Mouse (Mus musculus): ENCODE data around the gene Gnptg. TPM values are rescaled to one million over a fixed set of nuclear protein-coding genes. Genes with fewer than 3 reads are reported as not detected.
"Not testable (repeated sequence)": the region's sequence is repeated elsewhere in the genome, so short reads cannot be mapped to it uniquely, and the experiment has no call there.

Gnptg gene
- total RNA-seq, 2 experiments from 2014 or later: 54.6 to 56.0 TPM

- intact Hi-C loops (cut with DNase I): no loop called here
- DNase-seq: no peak
Measured at GRCm38 (mm10) chr17:25248033-25248750, 8.3 kb upstream of the Gnptg start.

- intact Hi-C loops (cut with DNase I): no loop called here
- no peak for DNase-seq
Measured at GRCm38 (mm10) chr17:25244239-25244638, 4.3 kb upstream of the Gnptg start.

GRCm38 (mm10) chr17:25243131-25243780 lies 3.3 kb upstream of the Gnptg start:
- intact Hi-C loops (cut with DNase I): no loop called here
- no peak for DNase-seq

GRCm38 (mm10) chr17:25235635-25236034 lies 4.3 kb downstream of the Gnptg start:
- intact Hi-C loops (cut with DNase I): no loop called here
- DNase-seq: no peak

- intact Hi-C loops (cut with DNase I); DNase-seq: not testable (repeated sequence)
Measured at GRCm38 (mm10) chr17:25231621-25232020, 8.3 kb downstream of the Gnptg start.

GRCm38 (mm10) chr17:25230700-25231099 lies 9.2 kb downstream of the Gnptg start:
- DNase-seq: no peak
- intact Hi-C loops (cut with DNase I): no loop called here

GRCm38 (mm10) chr17:25230014-25230655 lies 9.8 kb downstream of the Gnptg start:
- intact Hi-C loops (cut with DNase I); DNase-seq: not testable (repeated sequence)

- intact Hi-C loops (cut with DNase I): no loop called here
- DNase-seq: no peak
Measured at GRCm38 (mm10) chr17:25227991-25228390, 11.9 kb downstream of the Gnptg start.

- intact Hi-C loops (cut with DNase I): no loop called here
- DNase-seq: no peak
Measured at GRCm38 (mm10) chr17:25225659-25226058, 14.3 kb downstream of the Gnptg start.

- no peak for DNase-seq
- intact Hi-C loops (cut with DNase I): no loop called here
Measured at GRCm38 (mm10) chr17:25224586-25225222, 15.2 kb downstream of the Gnptg start.

- intact Hi-C loops (cut with DNase I): no loop called here
- no peak for DNase-seq
Measured at GRCm38 (mm10) chr17:25222951-25223601, 16.8 kb downstream of the Gnptg start.

- DNase-seq; intact Hi-C loops (cut with DNase I): not testable (repeated sequence)
Measured at GRCm38 (mm10) chr17:25222504-25222940, 17.4 kb downstream of the Gnptg start.

- DNase-seq: peak; percentile 60
- intact Hi-C loops (cut with DNase I): no loop called here
Measured at GRCm38 (mm10) chr17:25221821-25222503, 18.0 kb downstream of the Gnptg start.

- DNase-seq: no peak
- intact Hi-C loops (cut with DNase I): no loop called here
Measured at GRCm38 (mm10) chr17:25220746-25221145, 19.2 kb downstream of the Gnptg start.

GRCm38 (mm10) chr17:25219492-25220295 lies 20.2 kb downstream of the Gnptg start:
- intact Hi-C loops (cut with DNase I): no loop called here

GRCm38 (mm10) chr17:25218967-25219366 lies 21.0 kb downstream of the Gnptg start:
- no peak for DNase-seq
- intact Hi-C loops (cut with DNase I): no loop called here

More at GRCm38 (mm10) chr17:25219492-25220295, 20.2 kb downstream of the Gnptg start:
- DNase-seq: no peak

- intact Hi-C loops (cut with DNase I): no loop called here
- DNase-seq: no peak
Measured at GRCm38 (mm10) chr17:25215431-25215830, 24.5 kb downstream of the Gnptg start.

GRCm38 (mm10) chr17:25211705-25212104 lies 28.2 kb downstream of the Gnptg start:
- DNase-seq: no peak
- intact Hi-C loops (cut with DNase I): no loop called here

All from left cerebral cortex, postnatal 4 days (tissue).